Mouse (Mus musculus) natural killer cell, adult 2 months (primary cell): ENCODE results near the gene Tpst1.

Experiments
- DNase-seq, 2 experiments: peaks; one replicate each; pipeline ENCODE4 v3.0.0; 2022; ENCODE audit warnings: low spot score in 2 of 2

Tpst1 gene

GRCm38 (mm10) chr5:130052510-130052909 lies 20.6 kb upstream of the Tpst1 start:
- no peak for DNase-seq

GRCm38 (mm10) chr5:130052955-130053354 lies 20.2 kb upstream of the Tpst1 start:
- no peak for DNase-seq

GRCm38 (mm10) chr5:130055688-130056087 lies 17.4 kb upstream of the Tpst1 start:
- no peak for DNase-seq

- DNase-seq = no peak
These were observed 16.8 kb upstream of the Tpst1 start for GRCm38 (mm10) chr5:130056303-130056702.

- DNase-seq = no peak
These were observed 13.5 kb upstream of the Tpst1 start for GRCm38 (mm10) chr5:130059413-130060328.

GRCm38 (mm10) chr5:130060329-130060665 lies 12.8 kb upstream of the Tpst1 start:
- no peak for DNase-seq

- peak in 1 of 2 experiments; percentile 15 for DNase-seq
These were observed 11.0 kb upstream of the Tpst1 start for GRCm38 (mm10) chr5:130062096-130062495.

GRCm38 (mm10) chr5:130063760-130064159 lies 9.4 kb upstream of the Tpst1 start:
- no peak for DNase-seq

GRCm38 (mm10) chr5:130065579-130065978 lies 7.5 kb upstream of the Tpst1 start:
- no peak for DNase-seq

- DNase-seq = no peak
These were observed 5.3 kb upstream of the Tpst1 start for GRCm38 (mm10) chr5:130067841-130068264.

- no peak for DNase-seq
These were observed 1.4 kb downstream of the Tpst1 start for GRCm38 (mm10) chr5:130074491-130074890.

GRCm38 (mm10) chr5:130076396-130076795 lies 3.3 kb downstream of the Tpst1 start:
- no peak for DNase-seq

- DNase-seq = no peak
These were observed 5.1 kb downstream of the Tpst1 start for GRCm38 (mm10) chr5:130078096-130078833.

GRCm38 (mm10) chr5:130078834-130079156 lies 5.7 kb downstream of the Tpst1 start:
- no peak for DNase-seq

GRCm38 (mm10) chr5:130079202-130080050 lies 6.3 kb downstream of the Tpst1 start:
- peak; percentile 90 to 92 for DNase-seq

- DNase-seq = no peak
These were observed 7.0 kb downstream of the Tpst1 start for GRCm38 (mm10) chr5:130080051-130080681.

GRCm38 (mm10) chr5:130081181-130081881 lies 8.2 kb downstream of the Tpst1 start:
- peak in 1 of 2 experiments; percentile 62 for DNase-seq

GRCm38 (mm10) chr5:130082431-130082830 lies 9.3 kb downstream of the Tpst1 start:
- no peak for DNase-seq

- DNase-seq = no peak
These were observed 11.1 kb downstream of the Tpst1 start for GRCm38 (mm10) chr5:130084271-130084670.

GRCm38 (mm10) chr5:130088008-130088407 lies 14.9 kb downstream of the Tpst1 start:
- no peak for DNase-seq

- DNase-seq = no peak
These were observed 15.5 kb downstream of the Tpst1 start for GRCm38 (mm10) chr5:130088612-130089011.
